Mouse (Mus musculus): ENCODE measurements around the gene Chd4. TPM values are rescaled to one million over a fixed set of nuclear protein-coding genes. Genes with fewer than 3 reads are reported as not detected.

Gene Chd4
- total RNA-seq, 1 experiment from 2014 or later = 363 TPM

DNA sequence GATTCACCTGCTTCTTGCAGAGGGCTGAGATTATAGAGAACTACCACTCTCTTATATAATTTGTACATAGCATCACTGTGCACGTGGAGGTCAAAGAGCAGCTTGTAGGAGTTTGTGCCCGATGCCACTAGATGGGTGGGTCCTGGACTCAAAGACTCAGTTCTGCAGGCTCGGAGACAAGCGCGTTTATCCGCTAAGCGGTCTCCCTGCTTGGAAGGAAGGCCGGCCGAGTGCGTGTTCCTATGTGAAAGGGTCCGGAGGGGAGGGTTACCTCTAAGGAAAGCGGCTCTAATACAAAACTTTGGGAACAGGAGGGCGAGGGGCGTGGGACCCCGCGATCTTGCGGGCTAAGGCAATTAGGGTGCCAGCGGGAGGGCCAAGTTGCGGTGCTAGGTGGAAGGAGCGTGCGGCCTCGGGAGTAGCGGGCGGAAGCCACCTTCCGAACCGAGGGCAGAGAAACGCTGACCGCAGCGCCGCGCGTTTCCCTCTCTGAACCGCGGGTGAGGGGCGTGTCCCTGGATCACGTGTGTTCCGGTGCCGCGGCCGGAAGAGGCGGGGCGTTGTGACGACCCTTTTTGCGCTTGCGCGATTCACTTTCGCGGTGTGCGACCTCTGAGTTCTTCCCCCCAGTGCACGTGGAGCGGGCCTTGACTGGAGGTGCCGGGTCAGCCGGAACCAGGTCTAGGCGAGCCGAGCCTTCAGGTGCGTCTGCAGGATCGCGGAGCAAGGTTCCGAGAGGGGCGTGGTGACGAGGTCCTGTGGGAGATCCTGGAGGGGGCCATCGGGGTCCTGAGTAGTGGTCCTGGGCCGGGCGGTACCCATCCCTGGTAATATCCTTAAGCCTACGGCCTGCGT lies 35.7 kb downstream of the Chd4 start, which contains the start of gene Nop2:
Nop2 (plus strand) TSS at position 608 of the 855 bp plus-strand sequence.
- ATAC-seq (ENCODE audit: extremely low read depth, insufficient number of reproducible peaks, low FRiP score, poor library complexity, severe bottlenecking) = peak; percentile 92

GRCm38 (mm10) chr6:125132470-125132869 lies 36.7 kb downstream of the Chd4 start:
- no peak for ATAC-seq (ENCODE audit: extremely low read depth, insufficient number of reproducible peaks, low FRiP score, poor library complexity, severe bottlenecking)

DNA sequence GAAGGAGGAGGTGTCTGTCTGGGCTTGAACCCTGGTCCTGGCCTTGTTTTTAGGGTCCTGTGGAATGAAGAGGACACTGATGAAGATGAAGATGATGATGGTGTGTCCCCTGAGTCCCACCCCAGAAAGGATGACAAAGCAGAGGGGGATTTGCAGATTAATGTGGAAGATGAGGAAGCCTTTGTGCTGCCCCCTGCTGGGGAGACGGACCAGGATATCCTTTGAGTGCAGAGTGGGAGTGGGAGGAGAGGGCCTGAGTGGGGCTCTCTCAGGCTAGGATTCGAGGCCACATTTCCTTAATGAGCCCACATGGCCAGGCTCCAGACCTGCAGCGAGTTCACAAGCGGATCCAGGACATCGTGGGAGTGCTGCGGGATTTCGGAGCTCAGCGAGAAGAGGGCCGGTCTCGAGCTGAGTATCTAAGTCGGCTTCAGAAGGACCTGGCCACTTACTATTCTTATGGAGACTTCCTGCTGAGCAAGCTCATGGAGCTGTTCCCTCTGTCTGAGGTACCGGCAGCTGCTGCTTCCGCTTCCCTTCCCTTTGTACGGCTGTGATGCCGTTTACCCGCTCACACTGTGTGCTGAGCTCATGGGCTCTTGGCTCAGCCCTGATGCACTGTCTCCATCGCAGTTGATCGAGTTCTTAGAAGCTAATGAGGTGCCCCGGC lies 41.4 kb downstream of the Chd4 start:
- ATAC-seq (ENCODE audit: extremely low read depth, insufficient number of reproducible peaks, low FRiP score, poor library complexity, severe bottlenecking) = 0 out of 2 replicates have a peak, but pooled peaks have one; percentile 16

GRCm38 (mm10) chr6:125139747-125140146 lies 44.0 kb downstream of the Chd4 start:
- ATAC-seq (ENCODE audit: extremely low read depth, insufficient number of reproducible peaks, low FRiP score, poor library complexity, severe bottlenecking) = no peak

DNA sequence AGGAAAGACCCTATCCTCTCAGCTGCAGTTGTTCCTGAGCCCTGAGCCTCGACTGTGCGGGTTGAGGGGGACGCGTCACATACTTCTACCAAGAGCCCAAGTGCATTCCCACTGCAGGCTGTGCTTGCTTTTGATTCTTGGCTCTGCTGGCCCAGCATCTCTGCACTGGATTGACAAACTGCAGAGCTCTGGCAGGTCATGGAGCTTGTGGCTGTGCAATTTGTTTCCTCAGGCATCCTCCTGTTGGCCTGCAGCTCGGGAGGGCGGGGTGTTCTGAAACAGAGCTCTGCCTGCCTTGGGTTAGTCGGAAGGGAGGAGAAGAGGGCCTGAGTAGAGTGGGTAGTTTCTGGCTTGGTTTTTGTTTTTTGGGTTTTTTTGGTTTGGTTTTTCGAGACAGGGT lies 46.7 kb downstream of the Chd4 start:
- no peak for ATAC-seq (ENCODE audit: extremely low read depth, insufficient number of reproducible peaks, low FRiP score, poor library complexity, severe bottlenecking)

DNA sequence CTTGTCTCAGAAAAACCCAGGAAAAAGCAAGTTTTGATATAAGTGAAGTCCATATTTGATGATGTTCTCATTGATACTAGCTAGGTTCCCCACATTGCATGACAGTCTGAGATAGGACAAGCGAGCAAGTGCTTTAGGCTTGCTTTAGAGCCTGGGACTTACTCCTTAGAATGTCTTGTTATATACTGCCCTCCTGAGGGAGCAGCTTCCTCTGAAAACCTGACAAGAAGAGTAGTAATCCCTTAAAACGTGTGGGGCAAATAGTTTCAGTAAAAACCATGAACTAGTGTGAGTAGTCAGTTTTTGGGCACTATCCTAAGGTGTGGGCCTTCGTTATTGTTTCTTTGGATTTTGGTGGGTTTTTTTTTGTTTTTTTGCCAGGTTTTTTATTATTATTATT lies 47.3 kb downstream of the Chd4 start:
- ATAC-seq (ENCODE audit: extremely low read depth, insufficient number of reproducible peaks, low FRiP score, poor library complexity, severe bottlenecking) = no peak

DNA sequence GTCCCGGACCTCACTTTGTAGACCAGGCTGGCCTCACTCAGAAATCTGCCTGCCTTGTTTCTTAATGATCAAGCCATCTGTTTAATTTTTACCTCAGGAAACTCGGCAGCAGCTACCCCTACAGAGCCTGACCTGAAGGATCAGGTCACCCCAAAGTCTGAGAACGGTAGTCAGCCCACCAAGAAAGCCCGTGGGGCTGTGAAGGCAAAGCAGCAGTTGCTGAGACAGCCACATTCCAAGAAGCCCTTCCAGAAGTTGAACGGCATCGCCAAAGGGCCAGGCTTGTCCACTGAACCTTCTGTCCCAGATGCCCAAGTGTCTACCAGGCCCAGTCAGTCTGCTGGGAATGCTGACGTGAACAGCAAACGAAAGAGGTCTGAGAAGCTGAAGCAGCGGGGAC lies 48.1 kb downstream of the Chd4 start:
- ATAC-seq (ENCODE audit: extremely low read depth, insufficient number of reproducible peaks, low FRiP score, poor library complexity, severe bottlenecking) = no peak

GRCm38 (mm10) chr6:125145001-125145400 lies 49.2 kb downstream of the Chd4 start, which contains the start of gene Iffo1:
Iffo1 (plus strand) TSS chr6:125145241.
- ATAC-seq (ENCODE audit: extremely low read depth, insufficient number of reproducible peaks, low FRiP score, poor library complexity, severe bottlenecking) = peak; percentile 86

- no peak for ATAC-seq (ENCODE audit: extremely low read depth, insufficient number of reproducible peaks, low FRiP score, poor library complexity, severe bottlenecking)
These were observed 49.7 kb downstream of the Chd4 start for GRCm38 (mm10) chr6:125145479-125145951.

DNA sequence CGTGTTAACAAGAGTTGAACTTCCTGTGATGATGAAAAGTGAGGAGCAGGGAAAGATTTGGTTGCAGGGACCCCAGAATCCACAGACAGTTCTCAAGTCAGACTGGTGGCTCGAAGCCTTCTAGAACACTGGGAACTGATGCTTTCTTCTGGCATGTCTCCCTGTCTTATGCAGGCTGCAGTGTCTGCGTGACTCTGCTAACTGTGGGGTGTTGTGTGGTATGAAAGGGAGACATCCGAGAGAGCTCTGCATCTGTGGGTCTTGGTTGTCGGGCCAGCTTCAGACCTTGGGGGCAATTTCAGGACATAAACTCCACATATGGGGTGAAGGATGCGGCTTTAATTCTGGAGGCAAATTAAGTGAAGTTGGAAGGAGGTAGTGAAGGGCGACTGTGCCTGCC lies 50.4 kb downstream of the Chd4 start:
- ATAC-seq (ENCODE audit: extremely low read depth, insufficient number of reproducible peaks, low FRiP score, poor library complexity, severe bottlenecking) = no peak

DNA sequence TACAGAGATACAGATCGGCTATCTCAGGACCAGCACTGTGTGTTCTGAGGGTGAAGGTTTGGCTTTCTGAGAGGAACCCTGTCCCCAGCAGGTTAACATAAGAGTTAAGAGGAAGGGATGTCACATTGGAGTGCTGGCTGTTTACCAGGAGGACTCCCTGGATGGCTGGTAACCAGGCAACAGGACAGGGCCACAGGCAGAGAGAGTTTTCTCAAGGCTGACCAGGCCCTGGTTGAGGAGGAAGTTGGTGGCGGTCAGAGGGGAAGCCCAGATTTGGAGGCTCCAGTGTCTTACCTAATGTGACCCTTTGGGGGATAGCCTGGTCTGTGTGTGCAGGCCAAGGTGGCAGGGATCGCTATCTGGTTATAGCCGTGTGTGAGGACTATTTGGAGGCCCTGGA lies 51.0 kb downstream of the Chd4 start:
- ATAC-seq (ENCODE audit: extremely low read depth, insufficient number of reproducible peaks, low FRiP score, poor library complexity, severe bottlenecking) = peak; percentile 44

- no peak for ATAC-seq (ENCODE audit: extremely low read depth, insufficient number of reproducible peaks, low FRiP score, poor library complexity, severe bottlenecking)
These were observed 51.5 kb downstream of the Chd4 start for GRCm38 (mm10) chr6:125147329-125147728.

DNA sequence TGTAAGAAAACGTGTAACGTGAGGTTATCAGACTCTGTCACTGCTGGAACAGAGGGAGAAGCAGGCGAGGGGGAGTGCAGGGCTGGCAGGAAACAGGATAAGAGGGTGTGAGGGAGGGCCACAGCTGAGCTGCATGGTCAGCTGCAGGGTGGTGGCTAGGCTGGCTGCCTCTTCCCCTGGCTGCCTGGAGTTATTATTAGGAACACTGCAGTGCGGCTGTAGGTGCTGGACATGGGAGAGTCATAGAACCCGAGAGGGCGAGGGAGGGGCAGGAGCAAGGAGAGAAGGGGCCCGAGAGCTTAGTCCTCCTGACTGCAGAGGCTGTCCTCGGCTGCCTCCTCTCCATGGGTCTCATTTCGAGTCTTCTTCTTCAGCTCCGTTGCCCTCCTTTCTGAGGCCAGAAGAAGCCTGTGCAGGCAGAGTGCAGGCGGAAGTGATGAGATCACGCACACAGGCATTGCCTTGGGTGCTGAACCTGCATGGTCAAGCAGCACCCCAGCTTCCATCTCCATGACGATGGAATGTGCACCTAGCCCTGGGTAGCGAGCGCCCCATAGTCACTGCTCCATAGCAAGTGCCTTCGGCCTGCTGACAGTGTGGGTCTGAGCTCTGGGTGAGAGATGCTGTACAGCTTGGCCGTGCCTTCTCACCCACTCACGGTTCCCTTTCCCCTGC lies 52.6 kb downstream of the Chd4 start:
- ATAC-seq (ENCODE audit: extremely low read depth, insufficient number of reproducible peaks, low FRiP score, poor library complexity, severe bottlenecking) = no peak

- ATAC-seq (ENCODE audit: extremely low read depth, insufficient number of reproducible peaks, low FRiP score, poor library complexity, severe bottlenecking) = no peak
These were observed 53.3 kb downstream of the Chd4 start for GRCm38 (mm10) chr6:125148926-125149568.

GRCm38 (mm10) chr6:125149569-125149950 lies 53.8 kb downstream of the Chd4 start:
- ATAC-seq (ENCODE audit: extremely low read depth, insufficient number of reproducible peaks, low FRiP score, poor library complexity, severe bottlenecking) = no peak

- no peak for ATAC-seq (ENCODE audit: extremely low read depth, insufficient number of reproducible peaks, low FRiP score, poor library complexity, severe bottlenecking)
These were observed 56.6 kb downstream of the Chd4 start for GRCm38 (mm10) chr6:125152212-125153017.

GRCm38 (mm10) chr6:125153018-125153389 lies 57.2 kb downstream of the Chd4 start:
- no peak for ATAC-seq (ENCODE audit: extremely low read depth, insufficient number of reproducible peaks, low FRiP score, poor library complexity, severe bottlenecking)

DNA sequence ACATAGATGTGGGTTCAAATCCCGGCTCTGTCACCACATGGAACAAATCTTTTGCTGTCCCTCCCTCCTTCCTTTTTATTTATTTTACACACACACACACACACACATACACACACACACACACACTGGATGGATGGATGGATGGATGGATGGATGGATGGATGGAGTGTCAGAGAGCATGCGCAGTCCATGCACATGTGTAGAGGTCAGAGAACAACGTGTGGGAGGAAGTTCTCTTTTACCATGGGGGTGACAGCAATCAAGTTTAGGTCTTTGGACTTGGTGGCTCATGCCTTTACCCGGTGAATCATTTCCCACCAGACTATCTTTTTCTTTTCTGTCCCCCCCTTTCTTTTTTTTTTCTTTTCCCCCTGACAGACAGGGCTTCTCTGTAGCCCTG lies 57.9 kb downstream of the Chd4 start:
- no peak for ATAC-seq (ENCODE audit: extremely low read depth, insufficient number of reproducible peaks, low FRiP score, poor library complexity, severe bottlenecking)
